Mouse (Mus musculus) liver, embryonic 12.5 days (tissue): Measurements from ENCODE around the gene Prph2. TPM values are rescaled to one million over a fixed set of nuclear protein-coding genes. Genes with fewer than 3 reads are reported as not detected.

ENCODE experiments used
- polyA plus RNA-seq: library from polyadenylated mRNA; unstranded; fragments of >200 nt; fragmentation: Nextera tagmentation; extraction: Ambion mirVana; gene quantifications from 2 replicates; pipeline ENCODE4 v1.2.1, GENCODE M21; 2016

Gene Prph2
- polyA plus RNA-seq, 1 experiment from 2014 or later: not detected

Other genes with a start within 250 kb of the Prph2 start
- gene Rrp36, start 236.1 kb upstream of the Prph2 start, polyA plus RNA-seq: 37.0 and 37.3 TPM in 2 replicates
- 67.4 and 77.4 TPM in 2 replicates for gene Mea1, start 231.7 kb upstream of the Prph2 start, polyA plus RNA-seq
- gene Klhdc3, start 229.5 kb upstream of the Prph2 start, polyA plus RNA-seq: 83.4 and 85.0 TPM in 2 replicates
- 48.3 and 49.1 TPM in 2 replicates for gene Ppp2r5d, start 205.3 kb upstream of the Prph2 start, polyA plus RNA-seq
- 20.7 and 21.1 TPM in 2 replicates for gene Pex6, start 199.0 kb upstream of the Prph2 start, polyA plus RNA-seq
- gene Gnmt, start 181.3 kb upstream of the Prph2 start, polyA plus RNA-seq: 5.8 and 6.7 TPM in 2 replicates
- 39.6 and 39.7 TPM in 2 replicates for gene Cnpy3, start 158.2 kb upstream of the Prph2 start, polyA plus RNA-seq
- 0.60 and 0.62 TPM in 2 replicates for gene Ptcra, start 146.7 kb upstream of the Prph2 start, polyA plus RNA-seq
- gene 2310039H08Rik, start 137.8 kb upstream of the Prph2 start, polyA plus RNA-seq: 55.2 and 56.5 TPM in 2 replicates
- gene Rpl7l1, start 127.8 kb upstream of the Prph2 start, polyA plus RNA-seq: 140 and 144 TPM in 2 replicates
- gene Bicral, start 52.0 kb upstream of the Prph2 start, polyA plus RNA-seq: 4.8 and 5.2 TPM in 2 replicates
- gene Tbcc, start 19.8 kb upstream of the Prph2 start, polyA plus RNA-seq: 34.2 and 36.4 TPM in 2 replicates
- gene Ubr2, start 100.1 kb downstream of the Prph2 start, polyA plus RNA-seq: 15.6 and 16.1 TPM in 2 replicates